Mouse (Mus musculus) lung, adult 10 weeks (tissue): ENCODE results near the gene Capza3. TPM values are rescaled to one million over a fixed set of nuclear protein-coding genes. Genes with fewer than 3 reads are reported as not detected.

Experiments used
- polyA plus RNA-seq: library from polyadenylated mRNA; stranded (reverse); fragments of 350-450 nt; fragmentation: Illumina TruSeq; extraction: RNeasy Lipid Tissue Mini Kit (QIAGEN cat#74804); gene quantifications from one replicate; pipeline ENCODE4 v1.2.3, GENCODE M21; 2014; ENCODE audit warnings: low read depth, low replicate concordance; ENCODE audit not compliant: insufficient read depth

Gene Capza3
- not detected for polyA plus RNA-seq

DNA sequence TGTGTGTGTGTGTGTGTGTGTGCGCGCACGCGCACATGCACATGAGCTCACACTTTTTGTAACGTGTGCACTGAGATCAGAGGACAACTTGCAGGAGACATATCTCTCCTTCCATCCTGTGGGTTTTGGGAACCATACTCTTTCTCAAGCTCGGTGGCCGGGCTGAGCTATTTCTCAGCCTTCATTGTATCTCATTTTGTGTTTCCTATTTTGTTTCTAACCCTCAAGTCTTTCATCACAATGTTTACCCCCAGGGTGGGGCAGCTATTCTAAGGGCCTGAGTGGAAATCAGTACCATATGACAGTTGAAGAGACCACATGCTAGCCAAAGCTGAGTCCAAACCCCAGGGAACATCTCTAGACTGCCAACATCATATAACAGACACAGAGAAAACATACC lies at the start of gene Capza3:
Gene Capza3 (plus strand): TSS at position 301 of the 400 bp plus-strand sequence.

DNA sequence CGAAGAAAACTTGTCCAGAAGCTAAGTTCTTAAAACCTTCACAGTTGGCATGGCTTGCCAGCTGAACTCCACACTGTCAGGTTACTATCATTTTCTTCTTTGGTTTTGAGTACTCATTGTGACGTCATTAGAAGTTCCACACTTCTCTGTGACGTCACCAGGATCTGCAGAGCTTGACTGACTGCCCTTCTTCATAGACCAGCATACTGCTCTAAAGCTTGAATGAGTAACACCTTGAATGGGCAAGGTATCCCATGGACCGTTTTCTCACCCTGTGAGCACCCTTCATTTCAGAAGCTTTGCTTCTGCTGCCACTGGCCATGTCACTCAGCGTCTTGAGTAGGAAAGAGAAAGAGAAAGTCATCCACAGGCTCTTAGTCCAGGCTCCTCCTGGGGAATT lies 305 bp downstream of the Capza3 start, which contains the start of gene Plcz1:
Gene Plcz1 (minus strand): TSS at position 101 of the 400 bp plus-strand sequence.

Other genes starting within 250 kb of the Capza3 start
- gene Plcz1, start 205 bp downstream of the Capza3 start, polyA plus RNA-seq: not detected